Mouse (Mus musculus) central nervous system, embryonic 18 days (tissue): Measurements from ENCODE around the gene Atm. TPM values are rescaled to one million over a fixed set of nuclear protein-coding genes. Genes with fewer than 3 reads are reported as not detected.

Experiments used
- polyA plus RNA-seq: library from polyadenylated mRNA; depleted of rRNA; stranded (reverse); fragments of >200 nt; gene quantifications from 2 replicates; pipeline ENCODE4 v1.2.3, GENCODE M21; 2012; rRNA removed

Gene Atm
- 9.8 and 11.6 TPM in 2 replicates for polyA plus RNA-seq

GRCm38 (mm10) chr9:53536558-53537320 lies at the start of gene Atm, which contains the start of gene Npat:
Gene Atm (minus strand): TSS chr9:53536740.
Gene Npat (plus strand): TSS chr9:53537047.

DNA sequence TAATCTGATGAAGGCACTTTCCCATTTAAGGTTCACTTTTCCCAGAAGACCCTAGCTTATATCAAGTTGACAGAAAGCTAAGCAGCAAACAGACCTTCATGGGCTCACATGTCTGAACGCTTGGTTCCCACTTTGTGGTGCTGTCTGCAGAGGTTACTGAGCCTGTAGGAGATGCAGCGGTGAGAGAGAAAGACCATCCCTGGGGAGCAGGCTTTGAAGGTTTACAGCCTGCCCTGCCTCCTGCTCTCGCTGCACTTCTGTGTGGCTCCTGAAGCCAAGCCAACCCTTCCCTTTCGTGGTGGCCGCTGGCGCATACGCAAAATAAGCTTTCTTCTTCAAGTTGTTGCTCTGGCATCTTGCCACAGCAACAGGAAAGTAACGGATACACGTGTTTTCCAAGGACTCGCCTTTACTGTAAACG lies 134.2 kb downstream of the Atm start, which contains the start of gene 4930550C14Rik:
TSS of gene 4930550C14Rik (plus strand) at position 35 of the 421 bp plus-strand sequence.

Other genes with a start within 250 kb of the Atm start
- gene Exph5, start 235.1 kb downstream of the Atm start, polyA plus RNA-seq: 0.16 TPM in 2 replicates
- gene Kdelc2, start 152.7 kb downstream of the Atm start, polyA plus RNA-seq: 2.3 and 2.8 TPM in 2 replicates
- gene 4930550C14Rik, start 134.4 kb downstream of the Atm start, polyA plus RNA-seq: 0.26 and 0.32 TPM in 2 replicates
- 8.7 and 10.0 TPM in 2 replicates for gene Npat, start 307 bp upstream of the Atm start, polyA plus RNA-seq
- gene Acat1, start 73.6 kb upstream of the Atm start, polyA plus RNA-seq: 126 and 135 TPM in 2 replicates
- 20.0 and 20.5 TPM in 2 replicates for gene Cul5, start 133.3 kb upstream of the Atm start, polyA plus RNA-seq
- gene Rab39, start 169.5 kb upstream of the Atm start, polyA plus RNA-seq: 1.3 TPM in 2 replicates
- gene Slc35f2, start 234.8 kb upstream of the Atm start, polyA plus RNA-seq: 19.3 and 20.6 TPM in 2 replicates